22 mouse cellular contexts compared by ENCODE assay signal in genomic region chr4:100052258-100052657, GRCm38 (mm10). TPM values are rescaled to one million over a fixed set of nuclear protein-coding genes. Genes with fewer than 3 reads are reported as not detected.
DNase-seq lines count a peak whose midpoint lies in the region; ATAC-seq and TF ChIP-seq lines count a peak whose summit lies in the region.
"Had no signal": no experiment of that assay in that cellular context is flagged by ENCODE, and none has a peak within 500 bp of the region (broad histone marks: within the 10 kb centered on the region; RNA-seq: fewer than 3 reads in every experiment).

No protein-coding gene starts in this region.

- ATAC-seq in G1E (ENCODE audit: extremely low read depth, insufficient number of reproducible peaks, low FRiP score, poor library complexity, severe bottlenecking), result peak; percentile 87
- ATAC-seq in granulocyte monocyte progenitor cell, adult 5-6 weeks (replicated peaks; ENCODE audit: poor library complexity, severe bottlenecking), result peak; percentile 90
- ATAC-seq in megakaryocyte-erythroid progenitor cell, adult 5-6 weeks (replicated peaks; ENCODE audit: low FRiP score, low TSS enrichment, poor library complexity, severe bottlenecking), result 0 out of 2 replicates have a peak, but pooled peaks have one; percentile 37
- ATAC-seq: CD4-positive, CD25-positive, alpha-beta regulatory T cell, adult 4 months; forebrain, embryonic 16.5 days; hindbrain, embryonic 16.5 days; inflammation-experienced regulatory T-cells, adult 6 months had no signal

- H3K27me3 ChIP-seq in G1E (ENCODE audit: insufficient read depth, low read length), result no peaks in the 10 kb centered on the region
- H3K27me3 ChIP-seq: embryonic facial prominence, embryonic 15.5 days; heart, embryonic 12.5 days; hindbrain, embryonic 12.5 days had no signal

- peaks cover 36% of the 10 kb centered on the region for H3K4me1 ChIP-seq in G1E (ENCODE audit: insufficient read depth, low read depth, low read length)
- H3K4me1 ChIP-seq: hindbrain, embryonic 12.5 days had no signal

- peaks cover 7% of the 10 kb centered on the region for H3K9me3 ChIP-seq in G1E (replicated peaks)
- H3K9me3 ChIP-seq: embryonic facial prominence, embryonic 15.5 days; forebrain, embryonic 10.5 days; heart, embryonic 12.5 days; hindbrain, embryonic 12.5 days had no signal

- DNase-seq in 416B (ENCODE audit: low read depth) (peak; percentile 86), G1E (ENCODE audit: low spot score) (peak; percentile 43)
- no peak for DNase-seq in right cerebral cortex, adult 2 months (ENCODE audit: low spot score in 2 of 2)
- no peak for DNase-seq in lung, postnatal 36 days
- DNase-seq: adrenal gland, adult 2 months; adrenal gland, postnatal 36 days; B cell, adult 2 months; cerebellum, adult 2 months; cerebellum, postnatal 10 days; embryo, embryonic 11 days; gastrocnemius, postnatal 10 days had no signal

- peak overlapping the region; percentile 44; the same call in 1 of the 2 replicates for H3K4me3 ChIP-seq in G1E (ENCODE audit: low read depth, low read length)
- H3K4me3 ChIP-seq: embryonic facial prominence, embryonic 15.5 days; erythroblast, embryonic 14.5 days; forebrain, embryonic 10.5 days; heart, embryonic 12.5 days; hindbrain, embryonic 12.5 days had no signal

- no peak for TF ChIP-seq CTCF in G1E (IDR thresholded peaks at IDR 0.05; ENCODE audit: low read depth, low read length)

- H3K36me3 ChIP-seq in G1E (replicated peaks), result no peaks in the 10 kb centered on the region
- H3K36me3 ChIP-seq: embryonic facial prominence, embryonic 15.5 days; forebrain, embryonic 10.5 days; heart, embryonic 12.5 days; hindbrain, embryonic 12.5 days had no signal

RNA-seq across cellular contexts. Expression of gene Ror1, which starts 43.3 kb away (rescaled TPM):
- total RNA-seq in G1E (2014; fragmentation: Nextera tagmentation) (not detected in 2 replicates), G1E (2017) (0.05 and 0.12 TPM in 2 replicates)
- polyA plus RNA-seq in G1E (2012), result not detected in 2 replicates
- not detected in 2 replicates for total RNA-seq in granulocyte monocyte progenitor cell, adult 5-6 weeks (2014; fragmentation: Nextera tagmentation)
- total RNA-seq in granulocyte monocyte progenitor cell, adult 5-6 weeks (2017), result not detected in 2 replicates
- total RNA-seq in megakaryocyte-erythroid progenitor cell, adult 5-6 weeks (2014; fragmentation: Nextera tagmentation), result not detected in 2 replicates
- not detected in 2 replicates for total RNA-seq in megakaryocyte-erythroid progenitor cell, adult 5-6 weeks (2017)
- polyA plus RNA-seq: CD4-positive, CD25-positive, alpha-beta regulatory T cell, adult 4 months; erythroblast, embryonic 14.5 days; inflammation-experienced regulatory T-cells, adult 6 months had no signal

Comparison
In these comparisons a context has a peak if more than half of its experiments do, and no peak if none do; other contexts are left out.
1. DNase-seq: peak in 416B (single experiment) and G1E (single experiment); none in right cerebral cortex, adult 2 months (0 of 2) and lung, postnatal 36 days (single experiment).
2. ATAC-seq: peak in every context shown above with its lines; median percentile 90 in granulocyte monocyte progenitor cell, adult 5-6 weeks; 87 in G1E; 37 in megakaryocyte-erythroid progenitor cell, adult 5-6 weeks.